Mouse (Mus musculus) kidney, postnatal 4 days (tissue): ENCODE results near the gene Pbp2.

ENCODE experiments used
- DNase-seq, 2 experiments: peaks; one replicate each; pipeline ENCODE4 v3.0.0; 2021; ENCODE audit warnings: mixed read lengths in 2 of 2

Pbp2 gene

DNA sequence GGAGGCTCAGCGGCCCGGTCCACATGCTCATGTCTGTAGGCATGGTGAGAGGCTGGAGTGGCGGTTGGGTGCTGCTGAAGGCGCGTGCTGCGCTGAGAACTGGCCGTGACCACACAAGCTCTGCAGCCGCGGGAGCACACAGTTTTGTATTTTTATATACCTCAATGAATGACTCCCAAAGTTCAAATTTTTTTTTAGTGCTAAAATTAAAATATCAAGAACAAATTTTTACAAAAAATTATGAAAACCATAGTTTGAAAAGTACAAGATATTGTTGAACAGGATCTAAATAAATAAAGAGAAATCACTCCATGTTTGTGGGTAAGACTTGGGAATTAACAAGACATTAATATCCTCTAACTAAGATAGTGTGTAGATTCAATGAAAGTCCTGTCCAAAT is at the start of gene Pbp2:
Gene Pbp2 (minus strand): TSS at position 101 of the 400 bp plus-strand sequence.
- DNase-seq = no peak

DNA sequence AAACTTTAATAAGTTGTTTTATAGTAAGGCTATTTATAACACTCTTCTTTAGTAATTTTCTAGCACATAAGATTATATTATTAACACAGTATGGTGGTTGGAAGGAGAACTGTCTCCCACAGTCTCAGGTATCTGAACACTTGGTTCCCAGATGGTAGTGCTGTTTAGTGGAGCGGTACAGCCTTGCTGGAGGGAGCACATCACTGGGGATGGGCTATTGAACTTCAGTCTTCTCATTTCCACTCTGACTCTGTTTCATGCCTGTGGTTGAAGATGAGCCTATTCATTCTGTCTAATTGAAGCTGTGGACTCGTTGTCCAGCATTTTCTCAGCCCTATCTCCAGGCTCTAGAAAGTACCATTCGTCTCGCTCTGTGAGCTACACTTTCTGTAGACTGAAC is 44.7 kb upstream of the Pbp2 start:
- no peak for DNase-seq

DNA sequence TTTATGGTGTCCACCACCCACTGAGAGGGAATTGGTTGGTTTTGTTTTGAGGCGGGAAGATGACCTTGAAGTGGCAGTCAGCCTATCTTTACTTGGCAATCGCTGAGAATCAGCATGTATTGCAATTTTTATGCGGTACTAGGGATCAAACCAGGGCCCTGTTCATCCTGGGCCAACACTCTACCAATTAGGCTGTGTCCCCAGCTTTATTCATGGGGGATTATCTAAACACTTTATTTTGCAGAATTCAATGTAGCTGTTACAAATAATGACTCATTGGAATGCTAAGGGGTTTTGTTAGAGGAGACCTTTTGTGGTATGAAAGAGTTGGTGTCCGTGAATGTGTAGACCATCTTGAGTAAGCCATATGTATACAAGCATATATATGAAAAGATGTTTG is 42.3 kb upstream of the Pbp2 start:
- DNase-seq = no peak

DNA sequence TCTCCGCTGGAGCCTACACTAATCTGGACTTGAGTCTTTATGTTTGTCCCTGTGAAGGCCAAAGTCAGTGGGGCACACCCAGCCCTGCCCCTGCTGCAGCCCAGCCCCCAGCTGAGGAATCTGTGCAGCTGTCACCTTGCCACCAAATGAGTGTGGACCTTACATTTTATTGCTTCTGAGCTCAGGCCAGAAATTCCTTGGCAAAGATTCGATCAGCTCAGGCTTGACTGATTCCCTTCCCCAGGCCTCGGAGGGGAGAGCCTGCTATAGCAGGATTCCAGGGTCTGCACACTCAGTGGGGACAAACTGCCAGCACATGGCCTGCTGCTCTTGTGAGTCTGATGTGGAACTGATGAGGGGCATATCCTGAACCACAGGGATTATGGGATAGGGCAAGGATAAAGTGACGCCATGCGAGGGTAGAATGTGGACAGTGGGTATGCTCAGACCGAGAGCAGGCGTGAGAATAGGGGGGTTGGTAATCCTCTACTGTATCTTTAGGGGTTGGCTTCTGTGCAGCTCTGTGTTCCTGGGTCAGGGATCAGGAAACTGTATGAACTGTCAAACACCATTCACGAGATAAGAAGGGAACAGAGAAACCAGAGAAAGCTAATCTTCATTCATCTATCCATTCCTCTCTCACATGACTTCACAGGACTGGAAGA is 41.6 kb upstream of the Pbp2 start:
- DNase-seq = peak; percentile 70 to 79

DNA sequence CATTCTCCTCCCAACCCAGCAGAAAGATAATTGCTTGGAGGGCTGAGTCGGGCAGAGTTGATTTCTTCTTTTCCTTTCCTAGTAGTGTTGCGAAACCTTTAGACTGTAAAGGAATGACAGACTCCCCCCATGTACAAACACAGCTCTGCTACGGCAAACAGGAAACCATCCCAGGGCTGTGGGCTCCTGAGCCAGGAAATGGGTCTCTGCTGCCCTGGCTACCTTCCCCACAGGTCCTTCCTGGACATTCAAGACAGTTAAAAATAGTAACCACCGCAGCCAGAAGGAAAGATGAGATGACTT is 30.8 kb upstream of the Pbp2 start:
- peak in 1 of 2 experiments; percentile 43 for DNase-seq

DNA sequence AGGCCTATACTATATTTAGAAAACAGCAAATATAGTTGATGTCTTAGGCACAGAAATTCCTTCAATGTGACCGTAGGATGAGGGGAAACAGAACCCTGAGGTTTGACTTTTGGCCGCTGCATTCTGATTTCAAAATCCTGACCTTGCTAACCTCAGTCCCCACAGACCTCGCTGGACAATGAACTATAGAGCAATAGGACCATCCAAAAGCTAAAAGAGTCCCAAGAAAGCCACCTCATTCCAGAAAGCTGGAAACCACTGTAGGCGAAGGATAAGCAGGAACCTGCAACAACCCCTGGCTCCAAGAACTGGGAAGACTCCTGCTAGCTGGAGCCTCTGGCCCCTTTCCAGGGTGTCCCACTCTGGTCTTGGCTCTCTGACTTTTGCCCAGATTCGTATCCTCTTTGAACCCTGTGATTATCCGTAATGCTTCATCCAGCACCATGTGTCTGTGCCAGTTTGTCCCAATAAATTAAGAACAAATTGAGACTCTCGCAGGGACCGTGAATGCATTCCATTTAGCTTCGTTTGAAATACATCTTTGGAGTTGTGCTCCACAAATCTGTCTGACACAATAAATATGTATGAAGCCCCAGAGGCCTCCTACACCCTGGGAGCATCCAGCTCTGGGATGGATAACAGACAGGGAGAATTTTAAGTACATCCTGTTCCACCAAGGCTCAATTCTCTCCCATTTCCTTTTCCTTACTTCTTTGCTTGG is 30.3 kb upstream of the Pbp2 start:
- DNase-seq = peak; percentile 56 to 68

DNA sequence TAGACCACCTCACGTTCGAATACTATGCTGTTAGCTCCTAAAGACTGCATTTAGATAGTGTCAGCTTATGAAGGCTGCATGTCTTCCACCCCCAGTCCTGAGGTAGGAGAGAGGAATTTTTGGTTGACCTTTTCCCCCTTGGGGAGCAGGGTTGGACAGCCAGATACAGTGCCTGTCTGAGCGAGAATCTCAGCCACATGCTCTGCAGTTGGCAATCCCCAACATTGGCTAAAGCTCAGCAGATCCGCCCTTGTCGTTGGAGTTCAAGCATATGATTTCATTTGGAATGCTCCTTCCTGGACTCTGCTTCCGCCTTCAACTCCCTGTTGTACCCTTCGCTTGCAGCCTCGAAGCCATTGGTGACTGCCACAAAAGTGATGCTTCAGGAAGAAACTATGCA is 26.2 kb upstream of the Pbp2 start:
- no peak for DNase-seq

DNA sequence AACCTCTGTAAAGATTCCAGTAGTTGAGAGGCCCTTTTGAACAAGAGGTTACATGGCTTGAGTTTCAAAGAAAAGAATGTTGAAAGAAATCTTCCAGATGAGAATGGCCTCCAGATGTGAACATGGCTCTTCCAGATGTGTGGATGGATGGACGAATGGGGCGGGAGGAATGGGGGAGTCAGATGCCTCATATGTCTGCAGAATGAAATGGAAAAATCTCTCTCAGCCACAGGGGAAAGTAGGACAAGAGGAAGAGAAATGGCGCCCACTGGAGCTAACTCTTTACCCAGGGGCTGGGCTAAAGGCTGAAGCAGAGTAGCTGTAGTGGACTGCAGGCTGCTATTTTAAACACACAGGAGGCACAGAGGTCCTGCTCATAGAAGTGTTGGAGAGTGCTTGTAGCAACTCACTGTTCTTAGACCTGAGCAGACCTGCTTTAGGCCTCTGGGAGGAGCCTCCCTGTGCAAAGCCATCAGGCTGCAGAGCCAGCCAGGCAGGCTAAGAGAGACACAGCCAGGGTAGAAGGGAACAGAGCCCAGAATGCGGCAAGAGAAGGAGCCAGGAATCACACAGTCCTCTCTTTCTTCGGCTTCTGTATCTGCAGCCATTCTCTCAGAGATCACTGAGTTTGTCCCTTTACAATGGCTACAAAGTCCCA is 23.9 kb upstream of the Pbp2 start:
- DNase-seq = peak; percentile 26 to 40

DNA sequence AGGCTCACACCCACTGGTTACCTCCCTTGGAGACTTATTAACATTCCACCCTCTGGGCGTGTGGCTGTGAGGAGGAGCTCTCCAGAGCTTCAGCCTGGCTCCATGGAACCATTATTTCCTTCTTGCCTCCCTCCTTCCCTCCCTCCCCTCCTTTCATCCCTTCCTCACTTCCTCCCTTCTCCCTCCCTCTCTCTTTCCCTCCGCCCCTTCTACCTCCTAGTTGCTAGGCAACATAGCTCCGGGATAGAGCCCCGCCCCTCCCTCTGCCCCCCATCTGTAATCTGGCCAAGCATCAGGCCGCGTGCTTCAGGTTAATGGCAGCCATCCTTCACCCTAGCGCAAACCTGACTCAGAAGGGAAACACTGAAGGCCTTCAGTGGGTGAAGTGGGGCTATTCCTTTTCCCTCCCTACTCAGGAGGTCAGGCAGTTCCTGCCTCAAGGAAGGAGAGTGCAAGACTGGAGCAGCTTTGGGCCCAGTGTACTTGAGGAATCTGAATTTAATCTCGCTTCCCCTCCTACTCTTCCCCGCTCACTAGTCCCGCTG is 22.6 kb upstream of the Pbp2 start:
- DNase-seq = peak; percentile 67 to 74

DNA sequence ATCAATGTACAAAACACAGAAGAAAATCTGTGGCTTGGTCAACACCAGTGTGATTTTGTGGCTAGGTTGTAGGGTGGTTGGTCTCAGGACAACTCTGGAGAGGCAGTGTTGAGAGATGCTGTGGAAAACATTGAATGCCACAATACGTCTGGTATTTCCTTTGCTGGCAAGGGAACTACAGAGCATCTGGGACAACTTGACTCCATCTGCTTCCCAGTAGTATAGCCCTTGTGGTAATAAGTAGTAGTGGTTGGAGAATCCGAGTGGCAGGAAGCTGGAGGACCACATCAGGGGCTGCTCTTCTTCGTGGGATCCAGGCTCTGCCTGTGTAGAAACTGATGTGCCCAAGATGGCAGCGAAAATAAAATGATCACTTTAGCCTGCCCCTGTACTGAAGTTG is 21.7 kb upstream of the Pbp2 start:
- DNase-seq = no peak

DNA sequence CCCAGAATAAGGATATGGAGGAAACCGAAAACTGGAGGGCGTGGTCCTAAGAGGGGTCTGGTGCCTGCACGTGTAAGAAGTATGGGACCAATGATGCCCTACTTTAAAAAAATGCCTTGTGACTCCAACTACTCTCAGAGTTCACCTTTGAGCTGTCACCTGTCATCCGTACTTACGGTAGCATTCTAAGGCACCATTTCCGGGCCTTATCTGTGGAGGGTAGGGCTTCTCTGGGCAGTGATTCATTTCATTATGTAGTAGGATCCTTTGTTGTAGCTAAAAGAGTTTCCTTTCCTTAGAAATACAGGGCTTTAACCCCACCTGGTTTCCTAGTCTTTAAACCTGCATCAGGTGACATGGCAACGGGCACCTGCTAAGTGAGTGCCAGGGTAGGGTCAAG is 16.6 kb upstream of the Pbp2 start:
- no peak for DNase-seq

DNA sequence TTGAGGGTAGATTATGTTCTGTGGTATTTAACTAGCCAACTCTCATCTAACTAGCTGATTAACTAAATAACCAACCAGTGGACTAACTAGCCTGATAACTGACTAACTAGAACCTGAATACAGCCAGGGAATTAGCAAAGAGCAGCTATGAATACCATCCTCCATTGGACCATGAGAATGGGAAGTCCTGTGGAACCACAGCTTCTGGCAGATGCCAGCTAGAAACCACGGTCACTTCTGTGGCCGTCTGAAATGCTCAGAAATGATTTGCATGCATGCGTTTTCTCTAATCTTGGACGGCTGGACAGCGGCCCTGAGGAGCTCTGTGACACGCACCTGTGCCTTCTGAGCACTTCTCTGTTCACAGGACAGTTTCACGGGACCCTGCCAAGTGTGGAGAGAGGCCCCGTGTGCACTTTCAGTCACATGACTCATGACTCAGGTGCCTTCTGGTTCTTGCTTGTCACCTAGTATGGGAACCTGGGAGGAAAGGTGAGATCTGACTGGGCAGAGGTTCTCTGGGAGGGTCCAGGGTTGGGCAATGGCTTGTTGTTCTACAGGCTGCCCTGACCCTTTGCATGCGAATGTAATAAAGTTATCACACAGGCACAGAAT is 14.6 kb upstream of the Pbp2 start:
- DNase-seq = no peak

DNA sequence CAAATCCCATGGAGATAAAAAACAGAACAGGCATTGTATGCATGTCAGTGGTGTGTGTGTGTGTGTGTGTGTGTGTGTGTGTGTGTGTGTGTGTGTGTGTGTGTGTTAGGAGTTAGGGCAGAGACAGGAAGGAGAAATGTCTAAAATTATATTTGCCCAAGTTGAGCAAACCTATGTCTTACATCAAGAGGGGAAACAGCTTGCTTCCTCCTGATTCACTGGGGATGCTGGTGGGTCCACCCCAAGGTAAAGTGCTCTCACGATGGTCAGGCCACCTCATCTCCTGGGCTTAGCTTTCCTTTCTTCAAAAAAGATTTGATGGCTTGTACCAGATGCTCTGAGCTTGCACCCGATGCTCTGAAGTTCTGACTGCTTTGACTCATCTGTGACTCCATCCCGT is 13.9 kb upstream of the Pbp2 start:
- no peak for DNase-seq

DNA sequence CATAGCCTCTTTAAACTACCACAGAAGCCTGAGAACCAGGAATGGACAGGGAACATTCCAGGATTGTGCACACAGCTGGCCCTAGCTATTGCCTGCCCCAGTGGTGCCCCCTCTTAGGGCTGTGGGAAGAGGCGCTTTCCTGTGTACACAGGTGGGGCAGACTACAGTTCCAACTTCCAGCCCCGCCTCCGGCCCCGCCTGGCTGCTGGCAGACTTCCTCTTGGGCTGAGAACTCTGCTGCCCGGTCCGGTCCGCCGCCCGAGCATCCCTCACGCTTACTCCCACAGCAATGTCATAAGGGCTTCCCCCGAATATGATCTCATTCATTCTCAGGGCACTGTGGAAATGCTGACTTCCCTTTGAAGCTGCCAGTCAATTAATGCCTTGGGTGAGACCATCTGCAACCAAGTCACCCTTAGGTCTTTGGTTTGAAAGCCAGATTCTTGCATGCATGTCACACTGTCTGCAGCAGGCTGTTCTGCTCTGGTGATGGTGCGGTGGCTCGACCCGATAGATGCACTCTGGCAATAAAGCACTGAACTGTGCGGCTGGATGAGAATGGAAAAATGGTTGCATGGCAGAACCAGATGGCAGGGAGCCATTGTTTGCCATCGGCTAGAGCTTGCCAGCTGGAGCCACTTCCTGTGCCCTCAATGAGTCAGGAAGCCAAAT is 13.2 kb upstream of the Pbp2 start:
- DNase-seq = peak; percentile 76 to 84

DNA sequence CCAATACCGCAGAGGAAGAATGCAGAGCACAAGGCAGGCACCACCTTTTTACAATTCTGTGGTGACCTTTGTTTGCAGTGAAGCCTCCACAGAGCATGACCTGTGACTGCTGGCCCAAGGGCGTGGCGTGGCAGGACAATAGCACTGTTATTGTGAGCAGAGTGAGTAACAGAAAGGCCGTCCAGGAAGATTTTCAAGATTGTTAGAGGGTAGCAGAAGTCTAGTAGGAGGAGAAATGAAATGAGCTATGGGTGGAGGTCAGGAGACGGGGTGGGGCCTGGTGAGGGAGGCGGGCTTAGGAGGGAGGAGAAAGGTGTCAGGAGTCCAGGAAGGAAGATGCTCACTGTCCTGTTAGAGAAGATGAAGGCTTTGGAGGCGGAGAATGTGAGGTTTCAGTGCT is 12.5 kb upstream of the Pbp2 start:
- DNase-seq = peak; percentile 16 to 40

DNA sequence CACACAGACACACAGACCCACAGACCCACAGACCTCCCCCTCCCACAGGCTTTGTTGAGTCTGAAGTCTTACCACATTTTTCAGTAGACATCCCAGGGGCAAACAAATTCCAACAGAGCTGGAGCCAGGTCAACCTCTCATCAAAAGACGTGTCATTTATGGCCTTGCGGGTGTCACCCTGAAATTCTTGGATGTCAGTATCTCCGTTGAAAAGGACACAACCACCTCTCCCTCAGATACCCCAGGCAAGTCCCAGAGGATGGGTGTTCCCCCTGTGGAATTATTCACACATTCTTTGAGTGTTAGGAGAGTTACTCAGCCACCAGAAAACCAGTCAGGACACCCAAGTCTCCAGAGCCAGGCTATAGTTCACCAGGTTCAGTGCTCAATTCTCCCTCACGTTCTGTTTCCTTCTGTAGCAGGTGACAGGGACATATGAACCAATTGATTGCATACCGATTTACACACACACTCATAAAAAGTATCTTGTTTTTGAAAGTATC is 9.3 kb upstream of the Pbp2 start:
- DNase-seq = no peak

DNA sequence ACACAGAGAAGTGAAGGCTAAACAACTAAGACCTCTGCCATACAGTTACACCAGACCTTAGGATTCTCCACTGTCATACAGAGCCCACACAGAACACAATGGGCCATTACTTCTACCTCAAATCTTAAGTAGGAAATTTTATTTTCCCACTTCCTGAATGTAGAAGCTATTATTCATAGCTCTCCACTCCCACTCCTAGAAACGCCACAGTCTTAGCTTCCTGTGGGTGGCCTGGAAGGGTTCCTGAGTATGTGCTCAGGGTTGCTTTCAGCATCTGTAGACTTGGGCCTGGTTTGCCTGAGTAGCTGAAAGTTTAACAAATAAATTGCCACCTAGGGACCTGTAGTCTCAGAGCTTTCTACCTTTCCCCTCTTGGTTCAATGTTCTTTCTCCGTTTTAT is 5.9 kb upstream of the Pbp2 start:
- peak in 1 of 2 experiments; percentile 35 for DNase-seq

DNA sequence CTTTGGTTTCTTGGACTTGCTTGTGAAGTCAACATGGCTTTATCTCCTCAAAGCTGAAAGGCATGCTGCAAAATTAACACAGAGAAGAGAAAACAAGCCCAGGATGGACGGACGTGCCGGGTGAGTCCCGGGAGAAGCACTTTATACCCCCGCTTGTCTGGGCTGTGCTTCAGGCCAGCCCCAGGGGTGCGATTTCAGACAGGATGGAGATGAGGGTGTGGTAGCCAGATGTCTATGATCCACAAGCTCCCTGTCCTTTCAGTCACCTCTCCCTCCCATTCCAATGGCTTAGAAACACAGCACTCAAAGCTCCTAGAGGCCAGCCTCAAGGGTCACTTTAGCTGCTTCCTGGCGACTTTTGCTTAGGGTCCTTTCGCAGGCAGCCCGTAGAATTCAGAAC is 3.8 kb upstream of the Pbp2 start:
- DNase-seq = peak; percentile 31 to 54

DNA sequence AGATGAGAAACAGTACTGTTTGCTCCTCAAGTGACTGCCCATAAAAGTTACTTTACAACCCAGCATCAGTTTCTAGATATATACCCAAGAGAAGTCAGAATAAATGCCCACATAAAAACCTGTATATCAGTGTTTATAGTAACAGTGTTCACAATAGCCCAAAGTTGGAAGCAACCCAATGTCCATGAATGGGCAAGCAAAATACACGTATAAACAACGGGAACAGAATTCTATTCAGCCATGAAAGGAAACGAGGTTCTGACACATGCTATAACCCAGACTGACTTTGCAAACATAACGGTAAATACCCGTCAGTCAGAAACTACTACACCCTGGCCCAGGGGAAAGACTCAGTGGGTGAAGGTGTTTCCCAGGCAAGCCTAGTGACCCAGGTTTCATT is 1.8 kb upstream of the Pbp2 start:
- no peak for DNase-seq

DNA sequence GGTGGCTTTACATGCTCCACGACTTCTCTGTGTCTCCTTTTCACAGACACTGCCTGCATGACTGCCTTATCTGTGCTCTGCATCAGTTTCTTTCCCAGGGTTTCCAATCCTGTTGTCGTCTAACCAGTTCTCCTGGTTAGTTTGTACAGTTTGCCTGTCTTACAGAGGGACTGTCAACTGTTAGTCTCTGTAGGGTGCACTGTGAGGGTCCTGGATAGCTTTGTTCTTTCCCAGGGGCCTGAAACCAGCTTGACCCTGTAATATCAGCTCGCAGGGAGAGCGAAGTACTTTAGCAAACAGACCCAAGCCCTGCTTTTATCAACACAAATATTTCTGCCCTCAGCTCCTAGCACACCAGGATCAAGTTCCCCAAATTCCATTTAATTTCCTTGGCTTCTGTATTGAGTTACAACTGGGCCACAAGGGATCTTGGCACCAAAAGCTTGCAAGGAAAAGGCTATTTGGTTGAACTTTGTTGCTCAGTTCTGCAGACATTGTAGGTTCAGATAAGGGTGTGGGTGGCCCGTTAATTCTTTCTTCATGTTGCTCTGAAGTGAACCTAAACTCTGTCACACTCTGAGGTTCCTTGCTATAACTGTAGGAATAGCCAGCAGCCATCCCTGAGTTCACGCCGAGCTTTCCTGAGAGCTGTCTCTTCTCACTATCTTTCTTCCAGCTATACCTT is 5.5 kb downstream of the Pbp2 start:
- peak in 1 of 2 experiments; percentile 23 for DNase-seq

DNA sequence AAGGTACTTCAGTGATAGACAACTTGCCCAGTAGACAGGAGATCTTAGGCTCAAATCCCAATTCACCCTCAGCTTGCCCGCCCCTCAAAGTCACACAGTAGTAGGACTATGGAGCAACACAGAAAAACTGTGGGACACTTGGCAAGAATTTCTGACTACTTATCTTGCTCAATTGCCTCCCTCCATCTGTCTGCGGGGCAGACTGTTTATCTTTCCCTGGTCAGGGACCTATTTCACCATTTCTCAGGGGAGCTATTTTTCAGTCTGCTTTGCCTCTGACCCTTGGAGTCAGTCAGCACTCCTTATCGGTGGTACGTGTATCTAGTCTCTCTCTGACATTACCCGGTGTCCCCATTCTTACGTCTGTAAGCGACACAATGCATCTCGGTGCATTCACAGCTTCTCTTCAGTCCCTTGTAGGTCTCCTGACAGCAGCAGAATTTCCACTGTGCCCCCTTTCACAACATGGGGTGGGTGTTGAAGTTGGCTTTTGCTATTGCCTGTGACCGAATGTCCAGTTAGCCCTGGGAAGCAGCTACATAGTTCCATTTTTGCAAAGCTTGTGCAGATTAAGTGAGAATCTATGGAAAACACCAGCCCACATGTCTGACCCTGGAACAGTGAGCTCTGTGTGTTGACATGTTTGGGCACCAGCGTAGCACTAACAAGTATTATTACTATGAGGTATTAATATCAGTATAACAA is 7.6 kb downstream of the Pbp2 start:
- no peak for DNase-seq

DNA sequence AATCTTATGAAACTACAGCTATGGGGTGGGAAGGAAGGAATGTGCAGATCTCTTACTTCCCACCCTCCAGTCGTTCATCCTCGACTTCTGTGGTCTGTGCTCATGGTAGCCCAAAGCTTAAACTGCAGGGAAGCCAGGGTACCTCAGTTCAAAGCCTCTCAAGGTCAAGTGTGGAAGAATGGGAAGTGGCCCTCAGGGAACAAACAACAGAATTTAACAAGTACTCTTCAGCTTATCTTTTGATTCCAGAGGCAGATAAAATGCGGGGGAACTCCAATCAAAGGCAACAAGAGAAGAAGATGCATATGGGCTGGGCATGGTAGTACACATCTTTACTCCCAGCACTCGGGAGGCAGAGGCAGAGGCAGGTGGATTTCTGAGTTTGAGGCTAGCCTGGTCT is 9.7 kb downstream of the Pbp2 start:
- no peak for DNase-seq
